Mouse (Mus musculus) embryonic fibroblast, embryonic 13.5 days (primary cell): Measurements from ENCODE around the gene Tada2b. TPM values are rescaled to one million over a fixed set of nuclear protein-coding genes. Genes with fewer than 3 reads are reported as not detected.

Source experiments
- H3K27ac ChIP-seq: 2 replicates; pipeline ENCODE4 v1.5.1; 2012; ENCODE audit warnings: low read length, control low read depth, inconsistent platforms; ENCODE audit not compliant: insufficient read depth
- H3K4me1 ChIP-seq: 2 replicates; pipeline ENCODE4 v1.6.1; 2011; ENCODE audit warnings: low read length; ENCODE audit not compliant: control insufficient read depth, insufficient read depth
- H3K4me3 ChIP-seq: 2 replicates; pipeline ENCODE4 v1.5.1; 2011; ENCODE audit warnings: mild to moderate bottlenecking, control low read depth, low read length; ENCODE audit not compliant: insufficient read depth
- CTCF ChIP-seq: IDR thresholded peaks from 2 replicates; pipeline ENCODE4 v1.5.1; 2011; ENCODE audit warnings: mild to moderate bottlenecking, control low read depth, low read length, moderate library complexity, borderline replicate concordance; ENCODE audit not compliant: insufficient read depth
- POLR2A ChIP-seq: IDR thresholded peaks from 2 replicates; pipeline ENCODE4 v1.6.1; 2011; ENCODE audit warnings: low read depth, mild to moderate bottlenecking, control low read depth, low read length, moderate library complexity
- polyA plus RNA-seq: library from polyadenylated mRNA; stranded (reverse); fragments of >200 nt; gene quantifications from 2 replicates; pipeline ENCODE4 v1.2.4, GENCODE M21; 2011; ENCODE audit warnings: low read depth; ENCODE audit not compliant: missing spikeins, insufficient read length

The Tada2b gene
- 15.4 and 17.0 TPM in 2 replicates for polyA plus RNA-seq

DNA sequence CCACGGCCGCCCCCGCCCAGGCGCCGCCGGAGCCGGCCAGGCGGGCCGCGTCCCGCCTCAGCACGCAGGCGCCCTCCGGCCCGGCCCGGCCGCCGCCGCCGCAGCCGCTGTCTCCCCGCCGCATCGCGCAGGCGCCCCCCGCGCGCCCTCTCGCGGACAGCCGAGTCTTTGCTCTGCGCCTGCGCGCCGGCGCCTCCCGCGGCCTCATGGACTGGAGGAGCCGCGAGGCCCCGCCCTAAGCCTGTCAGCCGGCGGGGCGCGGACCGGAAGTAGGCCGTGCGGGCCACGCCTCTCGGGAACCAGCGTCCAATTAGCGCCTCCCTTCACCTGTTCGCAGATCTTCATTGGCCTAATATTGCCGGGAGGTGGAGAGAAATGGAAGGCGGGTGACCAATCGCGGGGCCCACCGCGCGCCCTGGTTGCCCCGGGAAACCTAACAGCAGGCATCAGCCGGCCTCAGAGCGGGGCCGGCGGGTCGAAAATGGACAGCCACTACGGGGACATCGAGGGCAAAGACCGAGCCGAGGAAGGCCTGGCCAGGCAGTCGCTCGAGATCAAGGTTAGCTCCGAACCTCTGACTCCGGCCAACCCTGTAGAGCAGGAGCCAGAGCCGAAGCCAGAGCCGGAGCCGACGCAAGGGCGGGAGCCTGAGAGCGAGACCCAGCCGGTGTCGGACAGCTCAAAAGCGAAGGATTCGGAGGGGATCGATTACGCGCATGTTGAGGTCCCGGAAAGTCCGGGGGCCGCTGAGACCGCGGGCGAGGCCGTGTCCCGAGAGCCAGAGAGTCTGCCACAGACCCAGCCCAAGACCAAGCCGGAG is at the start of gene Tada2b, which contains the start of gene Ccdc96:
Gene Tada2b, minus strand, starts transcription at position 115 of the 820 bp plus-strand sequence.
Gene Ccdc96, plus strand, starts transcription at position 418 of the 820 bp plus-strand sequence.
- TF ChIP-seq CTCF (no peak), POLR2A (peak; percentile 36; the same call in 1 of the 2 replicates)
- Histone ChIP-seq H3K4me1 (peaks cover 10% of the 10 kb centered on the region), H3K27ac (no peak within 1 kb of the TSS), H3K4me3 (peak within 1 kb of the TSS; percentile 64)

- peak overlapping the region; percentile 79 for H3K4me3 ChIP-seq
- H3K27ac ChIP-seq: peak overlapping the region; percentile 36; the same call in 1 of the 2 replicates
- H3K4me1 ChIP-seq: peaks cover 9% of the 10 kb centered on the region; the same call in 1 of the 2 replicates
- TF ChIP-seq POLR2A: peak; percentile 91
- TF ChIP-seq CTCF: no peak
Measured at GRCm38 (mm10) chr5:36530129-36530751, 46.2 kb upstream of the Tada2b start.

DNA sequence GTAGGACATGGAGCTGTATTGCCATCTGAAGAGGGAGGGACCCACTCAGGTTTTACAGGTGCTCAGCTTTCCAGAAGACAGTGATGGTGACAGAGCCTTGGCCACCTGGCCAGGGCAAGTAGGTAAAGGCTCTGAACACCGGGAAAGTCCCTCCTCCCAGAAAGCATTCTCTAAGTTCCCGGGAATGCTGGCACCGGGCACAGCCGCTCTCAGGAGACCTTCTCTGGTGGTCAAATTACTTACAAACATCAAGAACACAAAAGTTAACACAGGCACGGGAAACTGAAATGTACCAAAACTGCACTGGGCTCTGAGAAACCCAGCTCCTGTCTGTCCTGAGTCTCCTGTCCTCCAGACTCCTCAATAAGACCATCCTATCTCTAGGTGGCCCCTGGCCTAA is 45.6 kb upstream of the Tada2b start:
- Histone ChIP-seq H3K4me1 (peaks cover 9% of the 10 kb centered on the region; the same call in 1 of the 2 replicates), H3K4me3 (peak overlapping the region; percentile 79), H3K27ac (peak overlapping the region; percentile 36; the same call in 1 of the 2 replicates)
- TF ChIP-seq POLR2A (no peak), CTCF (no peak)

- Histone ChIP-seq H3K27ac (no peak overlapping the region), H3K4me3 (no peak overlapping the region), H3K4me1 (peaks cover 9% of the 10 kb centered on the region; the same call in 1 of the 2 replicates)
- no peak for TF ChIP-seq POLR2A
- no peak for TF ChIP-seq CTCF
Measured at GRCm38 (mm10) chr5:36526921-36527320, 42.8 kb upstream of the Tada2b start.

GRCm38 (mm10) chr5:36526274-36526673 is 42.2 kb upstream of the Tada2b start:
- Histone ChIP-seq H3K27ac (no peak overlapping the region), H3K4me1 (peaks cover 9% of the 10 kb centered on the region; the same call in 1 of the 2 replicates), H3K4me3 (no peak overlapping the region)
- TF ChIP-seq CTCF (peak; percentile 71; the same call in 1 of the 2 replicates), POLR2A (no peak)

GRCm38 (mm10) chr5:36525216-36525615 is 41.1 kb upstream of the Tada2b start:
- Histone ChIP-seq H3K27ac (no peak overlapping the region), H3K4me1 (peaks cover 9% of the 10 kb centered on the region; the same call in 1 of the 2 replicates), H3K4me3 (no peak overlapping the region)
- TF ChIP-seq CTCF (no peak), POLR2A (no peak)

- Histone ChIP-seq H3K4me3 (no peak overlapping the region), H3K4me1 (peaks cover 6% of the 10 kb centered on the region; the same call in 1 of the 2 replicates), H3K27ac (no peak overlapping the region)
- TF ChIP-seq POLR2A: no peak
- TF ChIP-seq CTCF: no peak
Measured at GRCm38 (mm10) chr5:36523219-36523703, 39.2 kb upstream of the Tada2b start.

DNA sequence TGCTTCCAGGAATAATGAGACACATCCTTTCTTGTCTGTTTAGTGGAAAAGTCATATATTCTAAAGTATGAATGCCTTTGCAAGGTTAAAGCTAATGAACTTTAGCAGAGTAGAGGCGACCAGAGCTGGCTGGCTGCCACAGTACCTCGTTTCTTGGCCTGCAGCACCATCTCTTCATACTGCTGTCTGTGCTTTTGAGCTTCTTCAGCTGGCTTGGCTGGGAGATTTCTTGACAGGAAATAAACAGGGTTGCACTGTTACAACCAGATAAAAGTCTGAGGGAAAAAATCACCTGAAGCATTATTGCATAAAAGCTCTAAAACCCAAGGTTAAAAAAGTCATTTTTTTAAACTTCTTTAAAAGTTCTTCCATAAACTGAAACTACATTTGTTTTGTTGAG is 38.7 kb upstream of the Tada2b start:
- peaks cover 6% of the 10 kb centered on the region; the same call in 1 of the 2 replicates for H3K4me1 ChIP-seq
- TF ChIP-seq CTCF: no peak
- no peak overlapping the region for H3K27ac ChIP-seq
- H3K4me3 ChIP-seq: no peak overlapping the region

- no peak overlapping the region for H3K4me3 ChIP-seq
- no peaks in the 10 kb centered on the region for H3K4me1 ChIP-seq
- TF ChIP-seq POLR2A (no peak), CTCF (no peak)
- no peak overlapping the region for H3K27ac ChIP-seq
Measured at GRCm38 (mm10) chr5:36519751-36520150, 35.7 kb upstream of the Tada2b start.
